Mouse (Mus musculus): ENCODE data around the gene Tymp.
A peak's percentile ranks its signal among the peaks of the same experiment; 100 is the strongest.

Tymp gene

GRCm38 (mm10) chr15:89376957-89377356 lies at the start of gene Tymp:
Tymp (minus strand) TSS chr15:89377039.
- DNase-seq, result peak; percentile 46

- DNase-seq, result peak; percentile 63
Observed at GRCm38 (mm10) chr15:89425711-89426121, 48.9 kb upstream of the Tymp start, which contains the start of gene Cpt1b. Cpt1b (minus strand) TSS chr15:89425863.

GRCm38 (mm10) chr15:89424621-89425020 lies 47.8 kb upstream of the Tymp start:
- no peak for DNase-seq

GRCm38 (mm10) chr15:89421938-89422337 lies 45.1 kb upstream of the Tymp start:
- no peak for DNase-seq

GRCm38 (mm10) chr15:89415282-89415681 lies 38.4 kb upstream of the Tymp start:
- no peak for DNase-seq

- no peak for DNase-seq
Observed at GRCm38 (mm10) chr15:89410118-89410517, 33.3 kb upstream of the Tymp start, which contains the start of gene Syce3. Syce3 (minus strand) TSS chr15:89410503.

GRCm38 (mm10) chr15:89406691-89407090 lies 29.9 kb upstream of the Tymp start:
- DNase-seq, result no peak

GRCm38 (mm10) chr15:89404831-89405623 lies 28.2 kb upstream of the Tymp start:
- no peak for DNase-seq

GRCm38 (mm10) chr15:89402471-89402870 lies 25.6 kb upstream of the Tymp start:
- DNase-seq, result no peak

- DNase-seq, result no peak
Observed at GRCm38 (mm10) chr15:89399716-89400115, 22.9 kb upstream of the Tymp start.

GRCm38 (mm10) chr15:89398146-89398545 lies 21.3 kb upstream of the Tymp start:
- no peak for DNase-seq

- DNase-seq, result peak; percentile 77
Observed at GRCm38 (mm10) chr15:89396883-89397282, 20.0 kb upstream of the Tymp start.

GRCm38 (mm10) chr15:89390081-89390480 lies 13.2 kb upstream of the Tymp start:
- DNase-seq, result no peak

- no peak for DNase-seq
Observed at GRCm38 (mm10) chr15:89387127-89387526, 10.3 kb upstream of the Tymp start.

GRCm38 (mm10) chr15:89384617-89385016 lies 7.8 kb upstream of the Tymp start, which contains the start of gene Klhdc7b:
Klhdc7b (plus strand) TSS chr15:89384917.
- DNase-seq, result no peak

GRCm38 (mm10) chr15:89379429-89379828 lies 2.6 kb upstream of the Tymp start:
- DNase-seq, result no peak

- DNase-seq, result peak; percentile 30
Observed at GRCm38 (mm10) chr15:89378831-89379401, 2.1 kb upstream of the Tymp start, which contains the start of gene Odf3b. Odf3b (minus strand) TSS chr15:89379282.

- DNase-seq, result no peak
Observed at GRCm38 (mm10) chr15:89377938-89378828, 1.3 kb upstream of the Tymp start.

GRCm38 (mm10) chr15:89377362-89377761 lies 523 bp upstream of the Tymp start:
- DNase-seq, result no peak

GRCm38 (mm10) chr15:89376040-89376439 lies 799 bp downstream of the Tymp start:
- DNase-seq, result peak; percentile 28

- no peak for DNase-seq
Observed at GRCm38 (mm10) chr15:89374801-89375534, 1.9 kb downstream of the Tymp start.

- DNase-seq, result no peak
Observed at GRCm38 (mm10) chr15:89374340-89374739, 2.5 kb downstream of the Tymp start.
